Mouse (Mus musculus) lung, adult 2 months (tissue): ENCODE measurements around the gene Xrcc5.

ENCODE experiments used
- CTCF ChIP-seq: fragments of 200-500 bp; IDR thresholded peaks from 2 replicates; pipeline ENCODE4 v1.5.1; 2011; ENCODE audit warnings: mild to moderate bottlenecking, low read length, control low read depth; ENCODE audit not compliant: insufficient read depth
- POLR2A ChIP-seq: fragments of 200-500 bp; IDR thresholded peaks from 2 replicates; pipeline ENCODE4 v1.6.1; 2011; ENCODE audit warnings: low read depth, mild to moderate bottlenecking, control low read depth, low read length, borderline replicate concordance; ENCODE audit errors: extremely low read depth

DNA sequence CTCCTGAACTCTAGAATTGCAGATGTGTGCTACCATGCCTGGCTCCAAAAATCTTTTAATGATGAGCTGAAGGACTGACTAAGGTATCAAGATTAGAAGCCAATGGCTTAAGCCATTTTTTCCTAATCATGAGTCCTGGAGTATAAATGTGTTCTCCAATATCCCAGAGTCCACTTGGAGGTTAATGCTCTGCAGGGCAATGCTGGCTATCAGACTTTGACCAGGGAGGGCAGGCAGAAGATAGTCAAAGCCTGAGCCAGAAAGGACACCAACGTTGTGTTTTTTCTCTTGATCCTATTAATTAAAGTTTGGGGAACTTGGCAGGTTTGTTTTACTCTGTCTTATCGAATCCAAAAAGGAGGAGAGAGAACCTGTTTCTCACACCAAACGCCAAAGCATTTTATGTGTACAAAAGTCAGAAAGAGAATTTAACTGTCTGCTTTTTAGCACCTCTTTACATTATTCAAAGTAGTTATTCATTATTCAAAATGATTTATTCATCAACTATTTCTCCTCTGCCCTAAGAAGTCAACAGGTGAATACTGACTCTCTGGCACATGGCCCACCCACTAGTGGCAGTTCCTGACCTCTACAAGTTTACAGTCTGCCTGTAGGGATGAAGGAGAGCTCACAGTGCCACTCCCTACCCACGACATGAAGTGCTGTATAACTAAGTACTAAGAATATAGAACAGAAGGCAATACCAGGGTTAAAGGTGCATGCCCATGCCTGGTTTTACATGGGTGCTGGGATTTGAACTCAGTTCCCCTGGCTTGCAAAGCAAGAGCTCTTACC lies 13.2 kb upstream of the Xrcc5 start:
- TF ChIP-seq CTCF (no peak), POLR2A (no peak)
